Mouse (Mus musculus) macrophage (primary cell): Measurements from ENCODE around the gene Olfr657. TPM values are rescaled to one million over a fixed set of nuclear protein-coding genes. Genes with fewer than 3 reads are reported as not detected.

Source experiments
- H3K27ac ChIP-seq: fragments of 350-480 bp; formaldehyde crosslinking; 2 replicates; pipeline ENCODE4 v1.9.0; 2021
- H3K36me3 ChIP-seq: fragments of 350-480 bp; formaldehyde crosslinking; 2 replicates; pipeline ENCODE4 v1.9.0; 2021; ENCODE audit errors: inconsistent target
- H3K4me3 ChIP-seq: fragments of 350-480 bp; formaldehyde crosslinking; 2 replicates; pipeline ENCODE4 v1.9.0; 2021; ENCODE audit errors: inconsistent target
- H3K79me2 ChIP-seq: fragments of 350-480 bp; formaldehyde crosslinking; 2 replicates; pipeline ENCODE4 v1.9.0; 2021; ENCODE audit errors: inconsistent target
- WGBS: methylation state at CpG from one replicate; pipeline ENCODE4 v1.1.7; 2026; ENCODE audit warnings: inconsistent platforms; ENCODE audit not compliant: missing documents; 5-methylcytosine and 5-hydroxymethylcytosine counted together
- polyA plus RNA-seq: library from polyadenylated mRNA; stranded (reverse); fragments of 250-400 nt; gene quantifications from 3 replicates; pipeline ENCODE4 v1.2.4, GENCODE M21; 2018; ENCODE audit warnings: inconsistent platforms
- total RNA-seq, 78 experiments: library from RNA; depleted of rRNA; stranded (reverse); fragments of 250-400 nt; gene quantifications; 1 replicate in 9 of 78; 2 replicates in 24 of 78; 3 replicates in 43 of 78; 4 replicates in 2 of 78; pipeline ENCODE4 v1.2.4; 2018; ENCODE audit warnings: inconsistent platforms in 56 of 78

Olfr657 gene
- total RNA-seq (2018; cell fraction: chromatin; rRNA removed) = not detected
- total RNA-seq (2018; cell fraction: cytosol; rRNA removed) = not detected
- total RNA-seq (2018; cell fraction: nucleus; rRNA removed) = not detected
- not detected in 3 replicates for polyA plus RNA-seq

DNA sequence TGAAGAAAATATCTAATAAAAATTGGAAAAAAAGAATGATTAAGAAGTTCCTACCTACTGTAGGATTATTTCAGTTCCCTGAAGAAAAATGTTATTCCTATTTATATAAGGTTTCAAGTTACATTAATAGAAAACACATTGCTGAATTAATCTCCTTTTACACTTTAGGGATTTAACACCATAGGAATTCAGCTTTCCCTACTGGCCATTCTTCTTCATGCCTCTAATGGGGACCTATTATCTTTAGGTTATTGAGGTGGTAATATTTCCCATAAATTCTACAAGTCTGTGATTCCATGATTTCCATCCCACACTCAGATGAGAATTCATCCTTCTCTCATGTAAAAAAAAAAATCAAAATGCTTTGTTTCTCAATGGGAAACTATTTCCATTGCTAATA lies at the start of gene Olfr657:
TSS of gene Olfr657 (plus strand) at position 301 of the 400 bp plus-strand sequence.
- Histone ChIP-seq H3K4me3 (no peak within 1 kb of the TSS), H3K36me3 (no peaks in the 10 kb centered on the region), H3K79me2 (no peaks in the 10 kb centered on the region), H3K27ac (no peak within 1 kb of the TSS)

GRCm38 (mm10) chr7:104577014-104577413 lies 47.6 kb upstream of the Olfr657 start, which contains the start of gene Olfr653:
Olfr653 (plus strand) TSS chr7:104577314.
- Histone ChIP-seq H3K4me3 (no peak within 1 kb of the TSS), H3K79me2 (no peaks in the 10 kb centered on the region), H3K27ac (no peak within 1 kb of the TSS), H3K36me3 (no peaks in the 10 kb centered on the region)
- WGBS = 58% methylated on average over 2 of the region's 2 CpGs

DNA sequence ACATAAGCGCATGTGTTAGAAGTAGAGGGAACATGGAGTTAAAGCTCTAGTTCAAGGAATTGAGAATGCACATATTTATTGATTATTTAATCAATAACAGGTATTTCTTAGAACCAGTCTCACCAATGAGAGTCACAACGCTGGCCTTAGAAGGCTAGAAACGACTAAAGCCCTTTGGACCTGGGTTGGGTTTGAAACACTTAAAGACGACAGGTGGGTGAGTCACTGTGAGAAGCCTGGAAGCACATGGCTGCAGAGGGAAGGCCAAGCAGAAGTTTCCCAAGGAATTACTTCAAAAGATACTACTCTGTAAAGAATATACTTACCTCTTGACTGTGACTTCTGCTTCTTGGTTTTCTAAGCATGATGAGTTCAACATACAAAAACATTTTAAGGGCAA lies 43.7 kb upstream of the Olfr657 start:
- WGBS = 94% methylated on average over 4 of the region's 4 CpGs
- H3K4me3 ChIP-seq = no peak overlapping the region

DNA sequence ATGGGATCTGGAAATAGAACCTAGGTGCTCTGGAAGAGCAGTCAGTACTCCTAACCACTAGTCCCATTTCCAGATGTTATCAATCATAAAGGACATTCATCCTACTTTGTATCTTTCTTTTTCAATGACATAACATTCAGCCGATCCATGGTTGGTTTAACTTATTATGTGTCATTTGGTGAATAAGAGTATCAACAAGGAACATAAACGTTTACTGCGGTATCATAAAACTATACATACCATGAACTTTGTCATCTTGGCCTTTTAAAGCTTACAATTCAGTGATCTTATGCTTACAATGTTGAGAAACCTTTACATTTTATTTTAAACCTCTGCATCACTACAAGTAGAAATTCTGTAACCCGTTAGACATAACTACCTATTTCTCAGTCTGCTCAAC lies 43.2 kb upstream of the Olfr657 start:
- H3K36me3 ChIP-seq = no peaks in the 10 kb centered on the region
- WGBS = 93% methylated on average over 4 of the region's 4 CpGs
- no peak overlapping the region for H3K27ac ChIP-seq
- no peak overlapping the region for H3K4me3 ChIP-seq
- no peaks in the 10 kb centered on the region for H3K79me2 ChIP-seq

More for the DNA sequence above, 43.7 kb upstream of the Olfr657 start:
- Histone ChIP-seq H3K79me2 (no peaks in the 10 kb centered on the region), H3K27ac (no peak overlapping the region), H3K36me3 (no peaks in the 10 kb centered on the region)

GRCm38 (mm10) chr7:104586725-104587124 lies 37.9 kb upstream of the Olfr657 start, which contains the start of gene Olfr654:
Olfr654 (plus strand) TSS chr7:104587025.
- no peaks in the 10 kb centered on the region for H3K79me2 ChIP-seq
- H3K27ac ChIP-seq = no peak within 1 kb of the TSS
- no peaks in the 10 kb centered on the region for H3K36me3 ChIP-seq
- WGBS = 80% methylated on average over 4 of the region's 4 CpGs
- H3K4me3 ChIP-seq = no peak within 1 kb of the TSS

- Histone ChIP-seq H3K79me2 (no peaks in the 10 kb centered on the region), H3K4me3 (no peak overlapping the region), H3K27ac (no peak overlapping the region), H3K36me3 (no peaks in the 10 kb centered on the region)
- 83% methylated on average over 5 of the region's 5 CpGs for WGBS
These were observed 36.3 kb upstream of the Olfr657 start for GRCm38 (mm10) chr7:104588274-104588673.

DNA sequence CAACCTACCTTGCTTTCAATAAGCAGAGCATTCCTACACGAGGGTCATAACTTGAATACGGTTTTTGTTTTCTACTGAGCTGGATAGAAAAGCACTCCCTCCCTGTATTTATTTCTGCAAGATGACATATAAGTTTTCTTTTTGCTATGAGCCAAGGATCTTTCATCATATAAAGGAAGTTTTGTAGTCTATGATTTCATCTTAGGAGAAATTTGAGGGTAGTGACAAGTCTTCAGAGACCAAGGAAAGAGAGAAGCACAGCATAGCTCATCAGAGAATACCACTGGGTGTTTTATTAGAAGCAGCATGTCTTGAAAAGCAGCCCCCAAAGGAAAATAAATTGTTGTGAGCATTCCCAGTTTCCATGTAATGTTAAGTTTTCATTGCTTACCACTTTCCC lies 22.9 kb upstream of the Olfr657 start, which contains the start of gene Olfr655:
TSS of gene Olfr655 (minus strand) at position 101 of the 400 bp plus-strand sequence.
- Histone ChIP-seq H3K79me2 (no peaks in the 10 kb centered on the region), H3K36me3 (no peaks in the 10 kb centered on the region), H3K27ac (no peak within 1 kb of the TSS), H3K4me3 (no peak within 1 kb of the TSS)
- 100% methylated on average over 2 of the region's 2 CpGs for WGBS

DNA sequence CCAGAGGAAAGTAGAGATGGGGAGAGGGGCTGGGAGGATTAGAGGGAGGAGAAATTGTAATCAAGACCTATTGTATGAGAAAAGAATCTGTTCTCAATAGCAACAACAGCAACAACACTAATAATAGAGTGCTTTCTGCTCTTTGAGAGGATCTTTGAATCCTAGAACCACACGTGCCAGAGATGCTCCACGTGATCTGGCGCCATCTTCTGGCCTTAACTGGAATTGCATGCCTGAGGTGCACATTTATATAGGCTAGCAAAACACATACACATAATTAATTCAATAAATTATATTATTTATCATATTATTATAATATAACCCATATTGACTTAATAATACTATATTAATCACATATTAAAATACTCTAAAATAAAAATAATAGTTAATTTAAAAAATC lies 21.4 kb upstream of the Olfr657 start:
- Histone ChIP-seq H3K79me2 (no peaks in the 10 kb centered on the region), H3K4me3 (no peak overlapping the region), H3K27ac (no peak overlapping the region), H3K36me3 (no peaks in the 10 kb centered on the region)
- WGBS = 6% methylated on average over 3 of the region's 3 CpGs

DNA sequence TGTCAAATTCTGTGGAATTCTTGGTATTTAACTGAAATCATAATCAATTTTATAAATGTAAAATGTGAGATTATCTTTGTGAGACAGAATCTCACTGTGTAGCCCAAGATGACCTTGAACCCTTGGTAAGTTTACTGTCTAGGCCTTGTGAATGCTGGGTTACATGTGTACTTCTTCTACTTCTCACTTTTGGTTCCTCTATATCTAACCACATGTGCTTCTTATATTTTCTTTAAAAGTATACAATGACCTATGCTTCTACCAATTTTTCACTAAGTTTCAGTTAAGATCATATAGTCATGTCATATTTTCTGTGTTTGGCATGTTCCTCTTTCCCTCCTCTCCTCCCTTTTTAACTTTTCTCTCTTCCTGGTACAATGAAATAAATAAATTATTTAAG lies 19.9 kb upstream of the Olfr657 start:
- no peak overlapping the region for H3K4me3 ChIP-seq
- H3K27ac ChIP-seq = no peak overlapping the region
- no peaks in the 10 kb centered on the region for H3K36me3 ChIP-seq
- H3K79me2 ChIP-seq = no peaks in the 10 kb centered on the region

- WGBS = 81% methylated on average over 4 of the region's 4 CpGs
- H3K27ac ChIP-seq = no peak within 1 kb of the TSS
- H3K4me3 ChIP-seq = no peak within 1 kb of the TSS
- H3K36me3 ChIP-seq = no peaks in the 10 kb centered on the region
- H3K79me2 ChIP-seq = no peaks in the 10 kb centered on the region
These were observed 10.9 kb upstream of the Olfr657 start, which contains the start of gene Olfr656 for GRCm38 (mm10) chr7:104613655-104614054. Olfr656 (plus strand) TSS chr7:104613955.

GRCm38 (mm10) chr7:104646841-104647482 lies 22.4 kb downstream of the Olfr657 start, which contains the start of gene Olfr658:
Olfr658 (minus strand) TSS chr7:104647305.
- no peak within 1 kb of the TSS for H3K27ac ChIP-seq
- no peaks in the 10 kb centered on the region for H3K79me2 ChIP-seq
- 25% methylated on average over 20 of the region's 22 CpGs for WGBS
- no peak within 1 kb of the TSS for H3K4me3 ChIP-seq
- H3K36me3 ChIP-seq = no peaks in the 10 kb centered on the region

- no peaks in the 10 kb centered on the region for H3K79me2 ChIP-seq
- no peak within 1 kb of the TSS for H3K27ac ChIP-seq
- 90% methylated on average over 3 of the region's 3 CpGs for WGBS
These were observed 41.9 kb downstream of the Olfr657 start, which contains the start of gene Olfr659 for GRCm38 (mm10) chr7:104666453-104666852. Olfr659 (plus strand) TSS chr7:104666753.

DNA sequence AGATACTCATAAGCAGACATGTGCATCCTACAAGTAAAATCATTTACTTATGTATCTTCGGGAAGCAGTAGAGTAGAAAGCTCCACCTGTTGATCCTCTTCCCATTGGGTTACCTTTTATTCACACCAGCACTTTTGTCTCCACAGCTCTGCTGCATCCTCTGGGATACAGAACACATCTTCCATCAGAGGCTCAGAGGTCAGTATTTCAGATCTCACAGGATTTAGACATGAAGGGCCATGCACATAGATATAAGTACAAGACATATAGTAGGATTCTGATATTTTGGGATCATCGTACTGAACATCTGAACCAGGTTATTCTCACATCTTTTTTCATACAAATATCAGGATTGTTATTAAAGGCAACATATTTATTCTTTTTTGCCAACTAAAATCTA lies 61.6 kb downstream of the Olfr657 start, which contains the start of gene Olfr661:
TSS of gene Olfr661 (plus strand) at position 301 of the 400 bp plus-strand sequence.
- WGBS = 95% methylated on average over 2 of the region's 2 CpGs
- Histone ChIP-seq H3K27ac (no peak within 1 kb of the TSS), H3K36me3 (no peaks in the 10 kb centered on the region), H3K4me3 (no peak within 1 kb of the TSS), H3K79me2 (no peaks in the 10 kb centered on the region)

More at GRCm38 (mm10) chr7:104666453-104666852, 41.9 kb downstream of the Olfr657 start, which contains the start of gene Olfr659:
- no peak within 1 kb of the TSS for H3K4me3 ChIP-seq
- H3K36me3 ChIP-seq = no peaks in the 10 kb centered on the region
